Mouse (Mus musculus): ENCODE data around the gene Prrg2.
"Not testable (repeated sequence)": the region's sequence is repeated elsewhere in the genome, so short reads cannot be mapped to it uniquely, and the experiment has no call there.

GRCm38 (mm10) chr7:45095965-45096364 is 33.5 kb upstream of the Prrg2 start:
- TF ChIP-seq CTCF (IDR thresholded peaks at IDR 0.05; ENCODE audit: low read depth, low read length); POLR2A (IDR thresholded peaks at IDR 0.05; ENCODE audit: extremely low read depth, insufficient read depth, low read length): not testable (repeated sequence)

All from liver, adult 2 months (tissue).